Mouse (Mus musculus) cortical plate, adult 2 months (tissue): ENCODE results near the gene Cspg4.

Experiments
- CTCF ChIP-seq: fragments of 200-500 bp; IDR thresholded peaks from 2 replicates; pipeline ENCODE4 v1.5.1; 2011; ENCODE audit warnings: mild to moderate bottlenecking, control low read depth, low read length; ENCODE audit not compliant: insufficient read depth; ENCODE audit errors: extremely low read depth
- POLR2A ChIP-seq: fragments of 200-500 bp; IDR thresholded peaks from 2 replicates; pipeline ENCODE4 v1.6.1; 2011; ENCODE audit warnings: mild to moderate bottlenecking, low read length, control low read depth; ENCODE audit not compliant: insufficient read depth; ENCODE audit errors: extremely low read depth

DNA sequence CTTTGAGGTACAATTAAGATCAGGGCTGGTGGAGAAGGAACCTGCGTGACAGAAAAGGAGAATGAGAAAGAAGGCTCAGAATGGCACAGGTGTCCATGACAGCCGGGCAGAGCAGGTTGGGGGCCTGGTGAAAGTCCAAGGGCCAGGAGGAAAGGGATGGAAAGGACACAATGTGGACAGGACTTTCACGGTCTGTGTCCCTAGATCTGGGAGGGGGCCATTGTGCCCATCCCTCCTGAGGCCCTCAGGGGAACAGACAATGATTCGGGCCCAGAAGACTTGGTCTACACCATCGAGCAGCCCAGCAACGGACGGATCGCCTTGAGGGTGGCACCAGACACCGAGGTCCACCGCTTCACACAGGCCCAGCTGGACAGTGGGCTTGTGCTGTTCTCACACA is 27.3 kb downstream of the Cspg4 start:
- TF ChIP-seq CTCF (no peak), POLR2A (no peak)
